ENCODE assay signal across 9 mouse cellular contexts in genomic region chr14:7749764-7750089, GRCm38 (mm10). TPM values are rescaled to one million over a fixed set of nuclear protein-coding genes. Genes with fewer than 3 reads are reported as not detected.
DNase-seq lines count a peak whose midpoint lies in the region; ATAC-seq and TF ChIP-seq lines count a peak whose summit lies in the region.
"Had no signal": no experiment of that assay in that cellular context is flagged by ENCODE, and none has a peak within 500 bp of the region (broad histone marks: within the 10 kb centered on the region; RNA-seq: fewer than 3 reads in every experiment).

No protein-coding gene starts in this region.

- no peaks in the 10 kb centered on the region for H3K4me1 ChIP-seq in lung, embryonic 14.5 days (ENCODE audit: insufficient read depth)
- H3K4me1 ChIP-seq in embryonic facial prominence, embryonic 10.5 days = peaks cover 4% of the 10 kb centered on the region; the same call in 1 of the 2 replicates
- no peaks in the 10 kb centered on the region for H3K4me1 ChIP-seq in hindbrain, embryonic 13.5 days (replicated peaks)

- no peak for DNase-seq in lung, embryonic 14.5 days
- DNase-seq in lung, postnatal 14 days = no peak
- DNase-seq in embryonic facial prominence, embryonic 10.5 days (ENCODE audit: low spot score) = peak; percentile 79
- DNase-seq in urinary bladder, postnatal 4 days (ENCODE audit: low spot score in 2 of 2) = no peak
- DNase-seq in natural killer cell, adult 2 months (ENCODE audit: low spot score in 2 of 2) = no peak
- no peak for DNase-seq in ovary, postnatal 14 days (ENCODE audit: low spot score)

- H3K27me3 ChIP-seq in lung, embryonic 14.5 days (ENCODE audit: insufficient read depth, low read length) = no peaks in the 10 kb centered on the region
- no peaks in the 10 kb centered on the region for H3K27me3 ChIP-seq in embryonic facial prominence, embryonic 10.5 days (replicated peaks; ENCODE audit: low read depth, poor library complexity, severe bottlenecking)
- no peaks in the 10 kb centered on the region for H3K27me3 ChIP-seq in hindbrain, embryonic 13.5 days
- no peaks in the 10 kb centered on the region for H3K27me3 ChIP-seq in myocyte (ENCODE audit: control insufficient read depth, insufficient read depth, insufficient read length)

- peak; percentile 82 for ATAC-seq in lung, embryonic 14.5 days (ENCODE audit: insufficient read depth)
- peak; percentile 95 for ATAC-seq in hindbrain, embryonic 13.5 days (ENCODE audit: low FRiP score)

- TF ChIP-seq POLR2A in myocyte (IDR thresholded peaks at IDR 0.05; ENCODE audit: insufficient read length, low read depth) = no peak

- H3K36me3 ChIP-seq in lung, embryonic 14.5 days (ENCODE audit: insufficient read depth) = no peaks in the 10 kb centered on the region
- H3K36me3 ChIP-seq in embryonic facial prominence, embryonic 10.5 days (replicated peaks) = no peaks in the 10 kb centered on the region
- H3K36me3 ChIP-seq in hindbrain, embryonic 13.5 days = no peaks in the 10 kb centered on the region
- H3K36me3 ChIP-seq in myocyte (ENCODE audit: control insufficient read depth, insufficient read depth) = no peaks in the 10 kb centered on the region

- no peak overlapping the region for H3K27ac ChIP-seq in lung, embryonic 14.5 days (ENCODE audit: low read depth)
- peak overlapping the region; percentile 87 for H3K27ac ChIP-seq in embryonic facial prominence, embryonic 10.5 days (replicated peaks)
- H3K27ac ChIP-seq in hindbrain, embryonic 13.5 days = peak overlapping the region; percentile 84

- no peak for TF ChIP-seq CTCF in lung, embryonic 14.5 days (IDR thresholded peaks at IDR 0.05; ENCODE audit: low read depth)

- no peak overlapping the region for H3ac ChIP-seq in myocyte (ENCODE audit: control insufficient read depth, insufficient read length)

- no peak overlapping the region for H3K9ac ChIP-seq in lung, embryonic 14.5 days
- peak overlapping the region; percentile 30 for H3K9ac ChIP-seq in hindbrain, embryonic 13.5 days

- H3K4me2 ChIP-seq in lung, embryonic 14.5 days = peak overlapping the region; percentile 47
- H3K4me2 ChIP-seq in hindbrain, embryonic 13.5 days = peak overlapping the region; percentile 45
- H3K4me2 ChIP-seq in myocyte (ENCODE audit: low read depth) = peak overlapping the region; percentile 4

- H3K4me3 ChIP-seq in lung, embryonic 14.5 days (ENCODE audit: low read depth, low read length) = no peak overlapping the region
- H3K4me3 ChIP-seq in embryonic facial prominence, embryonic 10.5 days = peak overlapping the region; percentile 41
- H3K4me3 ChIP-seq in hindbrain, embryonic 13.5 days = peak overlapping the region; percentile 20
- no peak overlapping the region for H3K4me3 ChIP-seq in myocyte

- H3K9me3 ChIP-seq in lung, embryonic 14.5 days (ENCODE audit: low read depth, low read length) = no peaks in the 10 kb centered on the region
- H3K9me3 ChIP-seq in embryonic facial prominence, embryonic 10.5 days = no peaks in the 10 kb centered on the region
- H3K9me3 ChIP-seq in hindbrain, embryonic 13.5 days = no peaks in the 10 kb centered on the region

- H3K79me2 ChIP-seq in myocyte (ENCODE audit: control insufficient read depth, insufficient read depth) = no peaks in the 10 kb centered on the region

- 7% methylated on average over 4 of the region's 4 CpGs for WGBS in lung, embryonic 14.5 days
- 7% methylated on average over 4 of the region's 4 CpGs for WGBS in embryonic facial prominence, embryonic 10.5 days
- WGBS in hindbrain, embryonic 13.5 days = 11% methylated on average over 4 of the region's 4 CpGs

TF ChIP-seq in myocyte, 11 proteins besides CTCF, POLR2A, EP300 and RAD21:
- no peak for TF ChIP-seq TCF12 (IDR thresholded peaks at IDR 0.05; ENCODE audit: insufficient read depth, poor library complexity, severe bottlenecking)
- TF ChIP-seq USF1 (IDR thresholded peaks at IDR 0.05; ENCODE audit: low read depth) = no peak
- TF ChIP-seq TCF3 (IDR thresholded peaks at IDR 0.05; ENCODE audit: insufficient read length, low read depth) = no peak
- TF ChIP-seq SRF (IDR thresholded peaks at IDR 0.05; ENCODE audit: control insufficient read depth, insufficient read length, low read depth) = no peak
- no peak for TF ChIP-seq E2F4 (IDR thresholded peaks at IDR 0.05; ENCODE audit: insufficient read depth)
- no peak for TF ChIP-seq MYOG (IDR thresholded peaks at IDR 0.05; ENCODE audit: control insufficient read depth in 1 of 3, insufficient read depth in 1 of 3, insufficient read length in 2 of 3, low read depth in 2 of 3)
- no peak for TF ChIP-seq CEBPB (IDR thresholded peaks at IDR 0.05; ENCODE audit: insufficient read depth, poor library complexity, severe bottlenecking)
- TF ChIP-seq REST (IDR thresholded peaks at IDR 0.05; ENCODE audit: insufficient read depth, insufficient read length) = no peak
- no peak for TF ChIP-seq POLR2AphosphoS2 (IDR thresholded peaks at IDR 0.05; ENCODE audit: insufficient read length, low read depth)
- no peak for TF ChIP-seq MYOD1 (IDR thresholded peaks at IDR 0.05; ENCODE audit: control insufficient read depth in 1 of 3, insufficient read length in 2 of 3, low read depth in 2 of 3)
- TF ChIP-seq MAX (IDR thresholded peaks at IDR 0.05; ENCODE audit: low read depth) = no peak

RNA-seq across cellular contexts. Expression of gene Gm26661, which starts 41.7 kb away (rescaled TPM):
- not detected in 2 replicates for polyA plus RNA-seq in lung, embryonic 14.5 days (2014; fragmentation: Nextera tagmentation; extraction: Ambion mirVana)
- not detected in 2 replicates for polyA plus RNA-seq in embryonic facial prominence, embryonic 10.5 days (2016; fragmentation: Nextera tagmentation; extraction: Ambion mirVana)
- not detected in 2 replicates for polyA plus RNA-seq in hindbrain, embryonic 13.5 days (2015; fragmentation: Nextera tagmentation; extraction: Ambion mirVana)
- polyA plus RNA-seq in myocyte (2012; fragmentation: generic; extraction: Trizol) = not detected
- polyA plus RNA-seq: spleen, adult 2 months had no signal

Comparison
In these comparisons a context has a peak if more than half of its experiments do, and no peak if none do; other contexts are left out.
1. H3K4me3 ChIP-seq: peak in embryonic facial prominence, embryonic 10.5 days (single experiment) and hindbrain, embryonic 13.5 days (single experiment); none in lung, embryonic 14.5 days (single experiment) and myocyte (single experiment).
2. Peak in every context shown above with its lines, with median percentiles within 50 percentile points of each other: H3K4me2 ChIP-seq.